Mouse (Mus musculus): Measurements from ENCODE around the gene 5730480H06Rik.

5730480H06Rik gene

GRCm38 (mm10) chr5:48430459-48430858 lies 102.7 kb downstream of the 5730480H06Rik start:
- peak; percentile 50 to 63 for DNase-seq

GRCm38 (mm10) chr5:48448888-48449287 lies 121.1 kb downstream of the 5730480H06Rik start:
- no peak for DNase-seq

GRCm38 (mm10) chr5:48460221-48460620 lies 132.5 kb downstream of the 5730480H06Rik start:
- no peak for DNase-seq
